Mouse (Mus musculus) kidney, postnatal 4 days (tissue): Measurements from ENCODE around the gene Gm12258.
A peak's percentile ranks its signal among the peaks of the same experiment; 100 is the strongest.

ENCODE experiments used
- DNase-seq, 2 experiments: peaks; one replicate each; pipeline ENCODE4 v3.0.0; 2021; ENCODE audit warnings: mixed read lengths in 2 of 2

The Gm12258 gene

GRCm38 (mm10) chr11:58903511-58904409 is 56.8 kb downstream of the Gm12258 start, which contains the start of gene Zfp39:
Gene Zfp39, minus strand, starts transcription at chr11:58904225.
- DNase-seq, result peak; percentile 97 to 98

GRCm38 (mm10) chr11:58904410-58904718 is 57.4 kb downstream of the Gm12258 start:
- no peak for DNase-seq

GRCm38 (mm10) chr11:58904838-58905237 is 57.9 kb downstream of the Gm12258 start:
- DNase-seq, result peak; percentile 43 to 60
